Mouse (Mus musculus) lung, postnatal 0 days (tissue): Measurements from ENCODE around the gene Mrpl34. TPM values are rescaled to one million over a fixed set of nuclear protein-coding genes. Genes with fewer than 3 reads are reported as not detected.

ENCODE experiments used
- ATAC-seq: fragments of 200-750 bp; cut with Nextera tagmentation; 2 replicates; pipeline ENCODE4 v1.8.0; 2017; ENCODE audit warnings: moderate library complexity
- DNase-seq: peaks from one replicate; pipeline ENCODE4 v3.0.0-alpha.2; 2016; ENCODE audit warnings: low spot score
- H3K27ac ChIP-seq: fragments of 300-500 bp; sonication (generic); 2 replicates; pipeline ENCODE4 v1.5.1; 2014; ENCODE audit warnings: antibody characterized with exemption, mild to moderate bottlenecking, low read length, mixed read lengths
- H3K27me3 ChIP-seq: fragments of 300-500 bp; sonication (generic); replicated peaks from 2 replicates; pipeline ENCODE4 v1.6.1; 2014; ENCODE audit warnings: low read length, mixed read lengths; ENCODE audit not compliant: insufficient read depth
- H3K36me3 ChIP-seq: fragments of 300-500 bp; sonication (generic); 2 replicates; pipeline ENCODE4 v1.6.1; 2014; ENCODE audit warnings: low read length, mixed read lengths; ENCODE audit not compliant: insufficient read depth
- H3K4me1 ChIP-seq: fragments of 300-500 bp; sonication (generic); 2 replicates; pipeline ENCODE4 v1.6.1; 2014; ENCODE audit warnings: antibody characterized with exemption, low read depth, low read length, mixed read lengths; ENCODE audit not compliant: insufficient read depth
- H3K4me2 ChIP-seq: fragments of 300-500 bp; sonication (generic); replicated peaks from 2 replicates; pipeline ENCODE4 v1.6.1; 2014; ENCODE audit warnings: low read depth, mild to moderate bottlenecking, low read length, moderate library complexity, mixed read lengths
- H3K4me3 ChIP-seq: fragments of 300-500 bp; sonication (generic); 2 replicates; pipeline ENCODE4 v1.5.1; 2014; ENCODE audit warnings: low read depth, low read length
- H3K9ac ChIP-seq: fragments of 300-500 bp; sonication (generic); replicated peaks from 2 replicates; pipeline ENCODE4 v1.6.1; 2014; ENCODE audit warnings: low read depth, mild to moderate bottlenecking
- H3K9me3 ChIP-seq: fragments of 300-500 bp; sonication (generic); 2 replicates; pipeline ENCODE4 v1.6.1; 2016; ENCODE audit warnings: low read length, mixed read lengths
- CTCF ChIP-seq: IDR thresholded peaks from 2 replicates; pipeline ENCODE4 v1.5.1; 2016; ENCODE audit warnings: antibody characterized with exemption, mild to moderate bottlenecking
- EP300 ChIP-seq: IDR thresholded peaks from 2 replicates; pipeline ENCODE4 v1.6.1; 2016; ENCODE audit warnings: antibody characterized with exemption, mild to moderate bottlenecking, control low read depth
- WGBS: fragments of 180-500 bp; shearing (Covaris S2); extraction: QIAGEN DNeasy Blood & Tissue Kit; methylation state at CpG from one replicate; pipeline ENCODE4 v1.1.7; 2014; 5-methylcytosine and 5-hydroxymethylcytosine counted together
- polyA plus RNA-seq: library from polyadenylated mRNA; unstranded; fragments of >200 nt; fragmentation: Nextera tagmentation; extraction: Ambion mirVana; gene quantifications from 2 replicates; pipeline ENCODE4 v1.2.1, GENCODE M21; 2015

Gene Mrpl34
- polyA plus RNA-seq, 1 experiment from 2014 or later = 146 TPM

- H3K4me2 ChIP-seq = no peak overlapping the region
- no peaks in the 10 kb centered on the region for H3K27me3 ChIP-seq
- no peaks in the 10 kb centered on the region for H3K9me3 ChIP-seq
- no peak for ATAC-seq
- H3K4me1 ChIP-seq = peaks cover 13% of the 10 kb centered on the region
- H3K4me3 ChIP-seq = no peak overlapping the region
- no peak overlapping the region for H3K9ac ChIP-seq
- DNase-seq = no peak
- H3K36me3 ChIP-seq = peaks cover 9% of the 10 kb centered on the region; the same call in 1 of the 2 replicates
- WGBS = 66% methylated on average over 5 of the region's 5 CpGs
- peak overlapping the region; percentile 58; the same call in 1 of the 2 replicates for H3K27ac ChIP-seq
- no peak for TF ChIP-seq EP300
- TF ChIP-seq CTCF = no peak
Measured at GRCm38 (mm10) chr8:71495811-71496210, 31.1 kb downstream of the Mrpl34 start.

- Histone ChIP-seq H3K4me3 (no peak overlapping the region), H3K4me2 (no peak overlapping the region), H3K27me3 (no peaks in the 10 kb centered on the region), H3K9me3 (no peaks in the 10 kb centered on the region), H3K27ac (peak overlapping the region; percentile 58), H3K9ac (no peak overlapping the region), H3K36me3 (peaks cover 9% of the 10 kb centered on the region; the same call in 1 of the 2 replicates), H3K4me1 (peaks cover 13% of the 10 kb centered on the region)
- 34% methylated on average over 11 of the region's 11 CpGs for WGBS
- DNase-seq = peak; percentile 76
- peak; percentile 69 for ATAC-seq
- TF ChIP-seq CTCF (peak; percentile 70), EP300 (peak; percentile 83)
Measured at GRCm38 (mm10) chr8:71496481-71496880, 31.7 kb downstream of the Mrpl34 start.

DNA sequence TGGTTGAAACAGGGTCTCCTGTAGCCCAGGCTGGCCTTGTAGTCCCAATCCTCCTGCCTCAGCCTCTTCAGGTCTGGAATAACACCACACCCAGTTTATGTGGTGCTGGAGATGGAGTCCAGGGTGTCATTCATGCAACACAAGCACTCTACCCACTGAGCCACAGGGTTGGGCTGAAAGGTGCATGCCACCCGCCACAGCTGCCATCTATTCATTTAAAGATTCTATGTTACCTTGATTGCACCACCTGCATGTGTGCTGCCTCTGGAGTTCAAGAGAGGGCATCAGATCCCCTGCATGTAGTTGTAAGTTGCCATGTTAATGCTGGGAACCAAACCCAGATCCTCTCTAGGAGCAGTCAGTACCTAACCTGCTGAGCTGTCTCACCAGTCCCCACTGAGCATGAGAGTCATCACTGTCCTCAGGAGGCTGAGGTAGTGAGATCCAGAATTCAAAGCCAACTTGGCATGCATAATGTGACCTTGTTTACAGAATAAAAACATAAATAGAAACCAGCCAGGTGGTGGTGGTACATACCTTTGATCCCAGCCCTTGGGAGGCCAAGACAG, 32.4 kb downstream of the Mrpl34 start:
- no peak for ATAC-seq
- Histone ChIP-seq H3K27ac (peak overlapping the region; percentile 58; the same call in 1 of the 2 replicates), H3K4me3 (no peak overlapping the region), H3K27me3 (no peaks in the 10 kb centered on the region), H3K4me1 (peaks cover 13% of the 10 kb centered on the region), H3K36me3 (peaks cover 5% of the 10 kb centered on the region; the same call in 1 of the 2 replicates), H3K9ac (no peak overlapping the region), H3K9me3 (no peaks in the 10 kb centered on the region), H3K4me2 (no peak overlapping the region)
- 88% methylated on average over 1 of the region's 1 CpGs for WGBS
- no peak for DNase-seq
- TF ChIP-seq EP300 (no peak), CTCF (no peak)

GRCm38 (mm10) chr8:71497881-71498501, 33.2 kb downstream of the Mrpl34 start:
- ATAC-seq = peak; percentile 48

GRCm38 (mm10) chr8:71498816-71499690, 34.3 kb downstream of the Mrpl34 start:
- Histone ChIP-seq H3K36me3 (no peaks in the 10 kb centered on the region), H3K4me2 (no peak overlapping the region), H3K27me3 (no peaks in the 10 kb centered on the region), H3K27ac (peak overlapping the region; percentile 65), H3K4me1 (peaks cover 13% of the 10 kb centered on the region), H3K9ac (no peak overlapping the region), H3K9me3 (no peaks in the 10 kb centered on the region), H3K4me3 (no peak overlapping the region)
- DNase-seq (peak; percentile 64), ATAC-seq (peak; percentile 47)
- 0 out of 2 replicates have a peak, but pooled peaks have one; percentile 13 for TF ChIP-seq CTCF
- TF ChIP-seq EP300 = no peak
- 26% methylated on average over 13 of the region's 16 CpGs for WGBS

More at GRCm38 (mm10) chr8:71497881-71498501, 33.2 kb downstream of the Mrpl34 start:
- TF ChIP-seq CTCF = 0 out of 2 replicates have a peak, but pooled peaks have one; percentile 0
- TF ChIP-seq EP300 = 0 out of 2 replicates have a peak, but pooled peaks have one; percentile 33
- Histone ChIP-seq H3K4me3 (no peak overlapping the region), H3K9ac (no peak overlapping the region), H3K9me3 (no peaks in the 10 kb centered on the region), H3K27me3 (no peaks in the 10 kb centered on the region), H3K36me3 (no peaks in the 10 kb centered on the region), H3K27ac (peak overlapping the region; percentile 52), H3K4me2 (0 out of 2 replicates have a peak overlapping the region, but pooled peaks have one; percentile 5), H3K4me1 (peaks cover 13% of the 10 kb centered on the region)
- 19% methylated on average over 13 of the region's 15 CpGs for WGBS
- DNase-seq = peak; percentile 57

DNA sequence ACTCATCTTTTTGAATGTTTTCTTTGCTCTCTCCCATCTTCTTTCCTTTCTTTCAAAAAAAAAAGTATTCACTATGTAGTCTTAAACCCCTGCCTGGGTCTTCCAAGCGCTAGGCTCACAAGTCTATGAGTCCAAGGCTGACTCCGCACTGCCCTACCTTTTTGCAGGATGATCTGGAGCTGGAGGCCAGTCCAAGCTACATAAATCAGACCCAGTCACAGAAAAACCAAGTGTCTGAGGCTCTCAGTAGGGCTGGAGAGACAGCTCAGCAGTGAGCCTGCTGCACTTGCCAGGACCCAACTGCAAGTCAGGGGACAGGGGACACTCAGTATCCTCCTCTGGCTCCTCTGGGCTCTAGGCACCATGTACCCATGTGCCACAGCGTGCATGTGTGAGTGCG, 39.6 kb downstream of the Mrpl34 start:
- H3K9me3 ChIP-seq = no peaks in the 10 kb centered on the region
- H3K4me3 ChIP-seq = no peak overlapping the region
- TF ChIP-seq EP300 = no peak
- TF ChIP-seq CTCF = no peak
- ATAC-seq (no peak), DNase-seq (no peak)
- 0 out of 2 replicates have a peak, but pooled peaks cover under 1% of the 10 kb centered on the region for H3K4me1 ChIP-seq
- no peak overlapping the region for H3K9ac ChIP-seq
- H3K36me3 ChIP-seq = no peaks in the 10 kb centered on the region
- no peak overlapping the region for H3K4me2 ChIP-seq
- WGBS = 89% methylated on average over 4 of the region's 4 CpGs
- H3K27me3 ChIP-seq = peaks cover 11% of the 10 kb centered on the region
- H3K27ac ChIP-seq = no peak overlapping the region
